Mouse (Mus musculus) adrenal gland, postnatal 14 days (tissue): Measurements from ENCODE around the gene Jsrp1. TPM values are rescaled to one million over a fixed set of nuclear protein-coding genes. Genes with fewer than 3 reads are reported as not detected.

Experiments
- DNase-seq: peaks from one replicate; pipeline ENCODE4 v3.0.0; 2021; ENCODE audit warnings: mixed read lengths
- total RNA-seq: library from RNA; stranded (reverse); gene quantifications from 2 replicates; pipeline ENCODE4 v1.2.3, GENCODE M21; 2021

Jsrp1 gene
- total RNA-seq, 1 experiment from 2014 or later = 3.1 TPM

- peak; percentile 49 for DNase-seq
These were observed 20.9 kb downstream of the Jsrp1 start for GRCm38 (mm10) chr10:80792175-80793032.

DNA sequence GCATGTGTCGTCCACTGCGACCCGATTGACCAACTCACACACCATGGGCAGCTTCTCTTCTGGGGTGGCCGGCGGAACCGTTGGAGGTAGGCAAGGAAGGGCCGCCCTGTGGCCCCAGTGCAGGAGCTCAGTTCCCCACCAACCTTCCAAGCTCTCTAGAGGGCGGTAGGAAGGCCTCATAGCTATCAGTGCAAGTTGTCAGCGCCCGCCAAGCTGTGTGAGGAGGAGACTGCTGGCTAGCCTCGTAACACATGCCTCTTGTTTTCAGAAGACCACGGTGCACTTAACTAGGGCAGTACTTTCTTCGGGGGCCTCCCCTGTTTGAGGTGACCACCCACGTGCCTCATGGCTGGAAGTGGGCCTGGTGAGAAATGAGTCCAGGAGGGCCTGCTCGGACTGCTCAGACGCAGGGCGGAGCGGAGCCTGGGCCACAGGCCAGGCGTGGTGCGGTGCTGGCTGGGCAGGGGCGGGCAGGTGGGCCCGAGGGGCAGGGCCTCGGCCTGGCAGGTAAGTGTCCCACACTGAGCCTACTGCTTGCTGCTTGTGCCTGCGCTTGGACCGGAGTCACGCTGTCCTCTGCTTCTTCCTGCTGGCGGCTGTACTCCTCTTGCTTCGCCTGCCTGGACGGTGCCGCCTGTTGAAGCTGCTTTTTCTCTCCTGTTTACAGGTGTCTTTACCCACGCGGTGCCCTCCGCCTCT lies 21.7 kb downstream of the Jsrp1 start:
- no peak for DNase-seq

DNA sequence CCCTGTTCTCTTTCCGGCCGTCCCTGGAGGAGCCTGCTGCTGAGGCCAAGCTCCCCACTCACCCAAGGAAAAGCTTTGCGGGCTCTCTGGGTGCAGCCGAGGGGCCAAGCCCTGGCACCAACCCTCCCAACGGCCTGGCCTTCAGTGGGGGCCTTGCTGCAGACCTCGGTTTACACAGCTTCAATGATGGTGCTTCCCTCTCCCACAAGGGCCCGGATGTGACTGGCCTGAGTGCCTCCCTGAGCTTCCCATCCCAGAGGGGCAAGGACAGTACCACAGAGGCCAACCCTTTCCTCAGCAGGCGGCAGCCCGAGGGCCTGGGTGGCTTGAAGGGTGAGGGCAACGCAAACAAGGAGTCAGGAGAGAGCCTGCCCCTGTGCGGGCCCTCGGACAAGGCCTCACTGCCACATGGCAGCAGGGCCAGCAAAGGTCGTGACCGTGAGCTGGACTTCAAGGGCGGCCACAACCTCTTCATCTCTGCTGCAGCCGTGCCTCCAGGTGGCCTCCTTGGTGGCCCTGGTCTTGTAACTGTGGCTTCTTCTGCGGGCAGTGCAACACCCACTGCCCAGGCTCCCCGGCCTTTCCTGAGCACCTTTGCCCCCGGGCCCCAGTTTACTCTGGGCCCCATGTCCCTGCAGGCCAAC lies 22.4 kb downstream of the Jsrp1 start:
- peak; percentile 71 for DNase-seq

GRCm38 (mm10) chr10:80787517-80787916 lies 25.8 kb downstream of the Jsrp1 start:
- no peak for DNase-seq

DNA sequence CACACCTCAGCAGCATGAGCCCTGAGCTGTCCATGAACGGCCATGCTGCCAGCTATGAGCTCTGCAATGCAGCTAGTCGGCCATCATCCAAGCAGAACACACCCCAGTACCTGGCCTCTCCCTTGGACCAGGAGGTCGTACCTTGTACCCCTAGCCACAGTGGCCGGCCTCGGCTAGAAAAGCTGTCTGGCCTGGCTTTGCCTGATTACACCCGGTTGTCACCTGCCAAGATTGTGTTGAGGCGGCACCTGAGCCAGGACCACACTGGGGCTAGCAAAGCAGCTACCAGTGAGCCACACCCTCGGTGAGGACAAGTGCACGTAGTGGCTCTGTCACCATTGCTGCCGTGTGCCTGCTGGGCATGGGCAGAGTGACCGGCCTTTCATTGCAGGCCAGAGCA lies 27.3 kb downstream of the Jsrp1 start:
- DNase-seq = no peak

DNA sequence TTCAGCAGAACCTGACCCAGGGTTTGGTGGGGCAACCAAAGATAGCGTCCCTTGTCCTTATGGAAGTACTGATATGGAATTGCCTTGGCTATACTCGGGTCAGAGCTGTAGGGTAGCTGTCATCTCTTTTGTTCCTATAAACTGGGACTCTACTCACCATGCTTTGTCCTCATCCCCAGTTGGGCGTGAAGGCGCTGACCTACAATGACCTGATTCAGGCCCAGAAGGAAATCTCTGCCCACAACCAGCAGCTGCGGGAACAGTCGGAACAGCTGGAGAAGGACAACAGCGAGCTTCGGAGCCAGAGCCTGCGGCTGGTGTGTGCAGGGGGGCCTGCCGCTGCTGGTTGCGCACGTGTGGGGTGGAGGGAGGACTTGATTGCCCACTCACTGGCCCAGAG lies 28.4 kb downstream of the Jsrp1 start:
- DNase-seq = no peak

- no peak for DNase-seq
These were observed 29.0 kb downstream of the Jsrp1 start for GRCm38 (mm10) chr10:80784302-80784701.

DNA sequence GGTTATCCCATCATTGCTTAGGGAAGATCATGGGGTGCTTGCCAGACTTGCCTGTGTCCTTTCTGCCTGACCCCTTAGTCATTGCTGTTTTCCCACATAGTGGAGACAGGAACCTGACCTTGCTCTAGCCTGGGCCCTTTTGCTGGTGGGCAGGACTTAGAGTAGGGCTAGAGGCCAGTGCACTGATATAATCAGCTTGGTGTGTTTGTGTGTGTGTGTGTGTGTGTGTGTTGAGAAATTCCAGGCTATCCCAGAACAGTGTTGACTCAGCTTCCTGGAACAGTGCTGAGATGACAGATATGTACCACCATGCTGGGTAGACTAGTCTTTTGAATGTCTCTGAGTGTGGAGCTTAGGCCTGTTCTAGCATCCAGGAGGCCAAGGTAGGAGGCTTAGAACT lies 33.7 kb downstream of the Jsrp1 start:
- DNase-seq = peak; percentile 63

DNA sequence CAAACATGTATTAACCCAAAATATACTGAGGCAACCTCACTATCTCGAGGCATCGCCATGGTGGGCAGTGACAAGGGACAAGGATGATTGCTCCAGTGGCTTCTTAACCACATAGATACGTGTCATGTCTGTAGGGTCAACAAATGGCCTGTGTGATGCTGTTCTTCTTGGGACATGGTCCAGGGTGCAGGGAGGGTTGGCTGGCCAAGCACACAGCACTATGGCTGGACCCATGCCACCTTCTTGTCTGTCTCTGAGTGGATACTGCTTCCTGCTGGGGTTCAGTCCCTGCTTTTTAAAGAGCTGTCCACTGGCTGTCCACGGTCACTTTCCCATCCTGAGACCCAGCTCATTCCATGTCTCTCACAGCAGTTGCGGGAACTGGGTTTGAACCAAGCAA lies 36.2 kb downstream of the Jsrp1 start:
- DNase-seq = no peak

DNA sequence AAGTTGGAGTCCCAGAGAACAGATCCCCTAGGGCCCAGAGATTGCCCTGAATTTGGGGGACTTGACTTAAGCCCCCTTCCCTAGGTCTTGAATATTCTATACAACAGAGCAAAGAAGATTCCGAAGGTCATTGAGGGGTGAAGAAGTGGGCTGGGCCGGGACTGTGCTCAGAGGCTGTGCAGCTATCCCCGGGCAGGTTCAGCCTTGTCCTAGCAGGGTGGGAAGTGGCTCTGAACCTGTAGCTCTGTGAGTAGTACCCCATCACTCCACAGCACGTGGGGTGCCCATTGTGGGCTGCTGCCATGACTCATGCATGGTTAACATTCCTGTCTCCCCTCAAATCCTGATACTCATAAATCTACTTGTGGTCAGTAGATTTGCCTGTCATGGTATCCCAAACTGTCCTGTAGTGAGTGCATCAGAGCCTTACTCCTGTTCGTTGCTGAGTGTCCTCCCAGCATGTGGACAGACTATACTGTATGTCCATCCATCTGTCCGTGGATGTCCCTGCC lies 36.9 kb downstream of the Jsrp1 start:
- no peak for DNase-seq

- DNase-seq = no peak
These were observed 37.6 kb downstream of the Jsrp1 start for GRCm38 (mm10) chr10:80775731-80776130.

- no peak for DNase-seq
These were observed 38.3 kb downstream of the Jsrp1 start for GRCm38 (mm10) chr10:80774981-80775380.

GRCm38 (mm10) chr10:80774549-80774948 lies 38.7 kb downstream of the Jsrp1 start:
- DNase-seq = peak; percentile 89

GRCm38 (mm10) chr10:80773816-80774215 lies 39.5 kb downstream of the Jsrp1 start:
- DNase-seq = no peak

DNA sequence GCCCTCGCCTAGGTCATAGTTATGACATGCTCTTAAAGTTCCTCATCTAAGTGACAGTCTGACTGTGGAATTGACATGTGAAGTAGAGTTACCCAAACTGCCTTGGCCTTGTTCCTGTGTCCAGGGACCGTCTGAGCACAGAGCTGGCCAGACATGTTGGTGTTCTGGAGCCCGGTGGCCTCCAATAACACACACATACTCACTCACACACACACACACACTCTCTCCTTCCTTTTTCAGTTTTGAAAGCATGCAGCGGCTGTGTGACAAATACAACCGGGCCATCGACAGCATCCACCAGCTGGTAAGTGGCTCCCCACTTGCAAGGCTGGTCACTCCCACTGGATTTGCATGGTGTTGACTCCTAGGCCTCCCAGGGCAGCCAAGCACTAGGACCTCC lies 44.9 kb downstream of the Jsrp1 start:
- peak; percentile 60 for DNase-seq

DNA sequence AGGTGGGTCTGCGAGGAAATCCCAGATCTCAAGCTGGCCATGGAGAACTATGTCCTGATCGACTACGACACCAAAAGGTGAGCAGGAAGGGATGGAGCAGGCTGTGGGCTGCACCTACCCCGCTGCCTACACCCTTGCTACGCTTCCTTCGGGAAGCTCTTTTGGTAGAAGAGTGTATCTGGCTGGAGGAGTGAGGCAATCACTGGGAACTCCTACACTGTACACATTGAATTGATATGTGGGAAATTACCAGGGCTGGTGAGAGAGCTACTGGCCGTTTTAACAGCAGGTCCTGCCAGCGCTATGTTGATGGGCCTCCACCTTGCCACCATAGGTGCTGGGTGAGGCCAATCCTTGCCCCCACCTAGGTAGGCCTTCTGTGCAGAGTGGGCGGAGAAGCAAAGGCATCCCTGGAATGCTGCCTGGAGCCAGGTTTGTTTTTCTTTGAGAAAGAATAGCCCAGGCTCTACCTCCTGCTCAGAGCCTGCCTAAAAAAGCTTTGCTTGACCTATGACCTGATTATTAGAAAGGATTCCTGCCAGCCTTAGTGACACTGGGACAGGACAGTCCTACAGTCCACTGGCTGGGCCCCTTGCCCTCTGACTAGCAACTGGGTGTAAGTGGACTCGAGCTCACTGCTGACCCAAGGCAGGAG lies 47.0 kb downstream of the Jsrp1 start:
- peak; percentile 39 for DNase-seq

- peak; percentile 71 for DNase-seq
These were observed 47.6 kb downstream of the Jsrp1 start for GRCm38 (mm10) chr10:80765746-80766145.

DNA sequence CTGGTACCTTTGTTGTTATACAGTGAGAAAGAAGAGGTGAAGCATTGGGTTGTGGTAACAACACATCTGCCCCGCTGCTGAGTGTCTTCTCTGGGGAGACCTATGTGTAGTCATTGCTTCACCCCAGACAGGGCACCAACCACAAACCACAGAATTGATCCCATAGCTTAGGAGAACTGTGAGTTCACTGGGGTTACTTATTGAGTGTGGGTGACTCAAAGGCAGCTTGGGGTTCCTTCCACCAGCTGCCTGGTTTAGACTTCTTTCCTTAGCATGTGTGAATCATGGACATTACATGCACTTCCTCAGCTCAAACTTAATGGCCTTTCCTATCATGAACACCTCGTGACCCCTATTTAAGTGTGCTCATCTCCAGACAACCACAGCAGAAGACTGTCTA lies 49.8 kb downstream of the Jsrp1 start:
- no peak for DNase-seq

DNA sequence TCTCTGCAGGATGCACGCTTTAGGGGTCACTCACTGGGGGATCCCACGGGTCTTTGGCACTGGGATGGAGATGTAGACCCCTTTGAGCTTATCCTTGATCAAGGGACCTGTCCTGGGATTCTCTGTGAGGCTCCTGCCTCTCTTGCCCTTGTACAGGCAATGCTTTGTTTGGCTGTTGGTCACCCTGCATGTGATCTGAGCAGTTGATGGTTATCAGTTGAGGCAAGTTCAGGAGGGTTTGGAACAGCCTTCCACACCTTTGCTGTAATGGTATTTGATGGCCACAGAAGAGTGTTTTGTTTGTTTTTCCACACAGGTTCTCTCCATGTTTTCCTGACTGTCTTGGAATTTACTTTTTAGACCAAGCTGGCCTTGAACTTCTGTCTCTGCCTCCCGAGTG lies 51.5 kb downstream of the Jsrp1 start:
- no peak for DNase-seq

GRCm38 (mm10) chr10:80760596-80761524 lies 52.4 kb downstream of the Jsrp1 start:
- DNase-seq = peak; percentile 67

DNA sequence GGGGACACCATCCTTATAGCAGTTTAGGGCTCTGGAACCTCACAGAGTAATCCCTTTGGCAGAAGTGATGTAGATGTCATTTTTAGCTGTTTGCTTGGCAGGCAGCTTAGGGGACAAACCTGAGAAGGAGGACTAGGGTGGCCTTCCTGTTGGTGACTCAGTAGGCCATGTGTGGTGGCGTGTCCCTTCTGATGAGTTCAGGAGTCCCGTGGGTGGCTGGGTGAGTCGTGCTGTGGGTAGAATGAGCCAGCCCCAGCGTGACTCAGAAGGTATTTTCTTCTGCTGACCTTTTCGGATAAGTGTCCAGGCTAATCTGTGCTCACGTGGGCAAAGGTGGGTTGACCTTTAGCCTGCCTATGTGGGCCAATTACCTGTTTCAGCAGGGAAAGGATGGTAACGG lies 54.6 kb downstream of the Jsrp1 start:
- DNase-seq = peak; percentile 81
